Mouse (Mus musculus) embryonic fibroblast, embryonic 13.5 days (primary cell): Measurements from ENCODE around the gene Snrpg.

ENCODE experiments used
- CTCF ChIP-seq: IDR thresholded peaks from 2 replicates; pipeline ENCODE4 v1.5.1; 2011; ENCODE audit warnings: mild to moderate bottlenecking, control low read depth, low read length, moderate library complexity, borderline replicate concordance; ENCODE audit not compliant: insufficient read depth
- POLR2A ChIP-seq: IDR thresholded peaks from 2 replicates; pipeline ENCODE4 v1.6.1; 2011; ENCODE audit warnings: low read depth, mild to moderate bottlenecking, control low read depth, low read length, moderate library complexity

- TF ChIP-seq CTCF (no peak), POLR2A (no peak)
Observed at GRCm38 (mm10) chr6:86391326-86391725, 20.2 kb downstream of the Snrpg start.
